Mouse (Mus musculus) forebrain, embryonic 11.5 days (tissue): ENCODE measurements around the gene Sorl1. TPM values are rescaled to one million over a fixed set of nuclear protein-coding genes. Genes with fewer than 3 reads are reported as not detected.

Experiments
- ATAC-seq: fragments of 200-750 bp; cut with Nextera tagmentation; replicated peaks from 2 replicates; pipeline ENCODE4 v1.8.0; 2017; ENCODE audit warnings: moderate TSS enrichment; ENCODE audit not compliant: low FRiP score
- DNase-seq: peaks from one replicate; pipeline ENCODE4 v3.0.0-alpha.2; 2017; ENCODE audit warnings: low spot score
- H3K27ac ChIP-seq: fragments of 300-500 bp; sonication (generic); 2 replicates; pipeline ENCODE4 v1.5.1; 2014; ENCODE audit warnings: low read depth, low read length
- H3K27me3 ChIP-seq: fragments of 300-500 bp; sonication (generic); 2 replicates; pipeline ENCODE4 v1.6.1; 2014; ENCODE audit warnings: mild to moderate bottlenecking, low read length, mixed read lengths; ENCODE audit not compliant: control insufficient read depth, insufficient read depth
- H3K36me3 ChIP-seq: fragments of 300-500 bp; sonication (generic); 2 replicates; pipeline ENCODE4 v1.6.1; 2014; ENCODE audit warnings: mild to moderate bottlenecking, low read length, moderate library complexity, mixed read lengths; ENCODE audit not compliant: control insufficient read depth, insufficient read depth
- H3K4me1 ChIP-seq: fragments of 300-500 bp; sonication (generic); replicated peaks from 2 replicates; pipeline ENCODE4 v1.6.1; 2014; ENCODE audit warnings: low read length, mixed read lengths; ENCODE audit not compliant: control insufficient read depth, insufficient read depth
- H3K4me2 ChIP-seq: fragments of 300-500 bp; sonication (generic); 2 replicates; pipeline ENCODE4 v1.6.1; 2014; ENCODE audit warnings: low read depth, mild to moderate bottlenecking, low read length, moderate library complexity, mixed read lengths; ENCODE audit not compliant: severe bottlenecking
- H3K4me3 ChIP-seq: fragments of 300-500 bp; sonication (generic); 2 replicates; pipeline ENCODE4 v1.5.1; 2014; ENCODE audit warnings: low read depth, low read length
- H3K9ac ChIP-seq: fragments of 300-500 bp; sonication (generic); 2 replicates; pipeline ENCODE4 v1.6.1; 2014; ENCODE audit warnings: low read length
- H3K9me3 ChIP-seq: fragments of 300-500 bp; sonication (generic); 2 replicates; pipeline ENCODE4 v1.6.1; 2016; ENCODE audit warnings: low read length, mixed read lengths; ENCODE audit not compliant: control insufficient read depth
- WGBS: fragments of 180-500 bp; shearing (Covaris S2); extraction: QIAGEN DNeasy Blood & Tissue Kit; methylation state at CpG from one replicate; pipeline ENCODE4 v1.1.7; 2014; 5-methylcytosine and 5-hydroxymethylcytosine counted together
- polyA plus RNA-seq: library from polyadenylated mRNA; unstranded; fragments of >200 nt; fragmentation: Nextera tagmentation; extraction: Ambion mirVana; gene quantifications from 2 replicates; pipeline ENCODE4 v1.2.1, GENCODE M21; 2014

The Sorl1 gene
- polyA plus RNA-seq, 1 experiment from 2014 or later, result 8.1 TPM

DNA sequence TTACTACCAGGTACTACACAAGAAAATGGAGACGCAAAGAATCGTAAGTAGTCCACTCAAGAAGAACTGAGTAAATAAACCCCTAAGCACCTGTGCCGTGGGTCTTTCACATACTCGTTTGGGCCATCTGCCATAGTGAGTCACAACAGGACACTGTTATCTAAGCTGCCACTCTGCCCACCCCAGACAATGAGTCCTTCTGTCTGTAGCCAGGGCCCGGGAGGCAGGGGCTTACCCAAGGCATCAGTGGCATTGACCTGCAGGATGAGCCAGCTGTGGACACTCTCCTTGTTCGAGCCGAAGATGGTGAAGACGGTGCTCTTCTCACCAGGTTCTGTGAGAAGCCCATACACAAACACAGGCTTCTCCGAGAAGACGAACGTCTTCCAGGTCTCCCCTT, 77.8 kb downstream of the Sorl1 start:
- no peak overlapping the region for H3K9ac ChIP-seq
- ATAC-seq (no peak), DNase-seq (no peak)
- no peak overlapping the region for H3K4me3 ChIP-seq
- WGBS, result 94% methylated on average over 11 of the region's 11 CpGs
- no peaks in the 10 kb centered on the region for H3K36me3 ChIP-seq
- no peaks in the 10 kb centered on the region; the same call in 1 of the 2 replicates for H3K4me1 ChIP-seq
- peaks cover 44% of the 10 kb centered on the region for H3K27me3 ChIP-seq
- no peak overlapping the region for H3K4me2 ChIP-seq
- H3K27ac ChIP-seq, result no peak overlapping the region
- H3K9me3 ChIP-seq, result peaks cover 7% of the 10 kb centered on the region; the same call in 1 of the 2 replicates

DNA sequence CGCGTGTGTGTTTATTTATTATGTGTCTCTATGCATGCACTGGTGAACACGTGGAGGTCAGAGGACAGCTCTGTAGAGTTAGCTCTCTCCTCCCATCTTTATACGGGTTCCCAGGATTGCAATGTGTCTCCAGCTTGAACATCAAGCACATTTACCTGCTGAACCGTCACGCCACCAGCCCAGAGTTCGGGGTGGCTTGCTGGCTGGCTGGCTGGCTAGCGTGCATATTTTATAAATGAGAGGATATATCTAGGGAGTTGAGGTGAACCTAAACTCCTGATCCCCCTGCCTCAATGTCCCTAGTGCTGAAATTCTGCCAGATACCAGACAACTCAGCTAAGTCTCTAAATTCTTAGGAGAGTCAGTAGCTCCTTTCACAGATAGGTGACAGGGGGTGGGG, 79.4 kb downstream of the Sorl1 start:
- ATAC-seq (no peak), DNase-seq (no peak)
- 90% methylated on average over 8 of the region's 8 CpGs for whole genome bisulfite sequencing
- Histone ChIP-seq H3K27me3 (peaks cover 32% of the 10 kb centered on the region), H3K4me2 (no peak overlapping the region), H3K9me3 (no peaks in the 10 kb centered on the region), H3K36me3 (no peaks in the 10 kb centered on the region), H3K4me1 (no peaks in the 10 kb centered on the region; the same call in 1 of the 2 replicates), H3K4me3 (no peak overlapping the region), H3K27ac (no peak overlapping the region), H3K9ac (no peak overlapping the region)

DNA sequence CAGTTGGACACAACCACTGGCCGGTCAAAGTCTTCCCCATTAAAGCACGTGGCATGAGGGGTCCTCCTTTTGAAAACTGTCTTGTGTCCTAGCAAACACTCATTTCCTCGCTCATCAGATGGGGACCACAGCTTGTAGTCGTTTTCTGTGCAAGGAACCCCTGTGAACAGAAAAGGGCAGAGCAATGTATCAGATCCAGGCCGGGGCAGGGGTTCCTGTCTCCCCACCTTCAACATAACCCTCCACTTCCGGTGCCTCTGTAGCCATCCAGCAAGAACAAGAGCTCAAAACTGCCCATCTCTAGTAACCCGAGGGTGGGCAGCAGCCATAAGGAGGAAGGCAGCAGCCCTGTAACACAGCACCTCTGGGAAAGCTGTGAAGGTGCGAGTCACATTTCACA, 80.2 kb downstream of the Sorl1 start:
- Histone ChIP-seq H3K27me3 (peaks cover 28% of the 10 kb centered on the region), H3K36me3 (no peaks in the 10 kb centered on the region), H3K27ac (no peak overlapping the region), H3K4me3 (no peak overlapping the region), H3K9ac (no peak overlapping the region), H3K9me3 (no peaks in the 10 kb centered on the region), H3K4me2 (no peak overlapping the region), H3K4me1 (no peaks in the 10 kb centered on the region; the same call in 1 of the 2 replicates)
- ATAC-seq, result no peak
- WGBS, result 92% methylated on average over 8 of the region's 8 CpGs
- no peak for DNase-seq

DNA sequence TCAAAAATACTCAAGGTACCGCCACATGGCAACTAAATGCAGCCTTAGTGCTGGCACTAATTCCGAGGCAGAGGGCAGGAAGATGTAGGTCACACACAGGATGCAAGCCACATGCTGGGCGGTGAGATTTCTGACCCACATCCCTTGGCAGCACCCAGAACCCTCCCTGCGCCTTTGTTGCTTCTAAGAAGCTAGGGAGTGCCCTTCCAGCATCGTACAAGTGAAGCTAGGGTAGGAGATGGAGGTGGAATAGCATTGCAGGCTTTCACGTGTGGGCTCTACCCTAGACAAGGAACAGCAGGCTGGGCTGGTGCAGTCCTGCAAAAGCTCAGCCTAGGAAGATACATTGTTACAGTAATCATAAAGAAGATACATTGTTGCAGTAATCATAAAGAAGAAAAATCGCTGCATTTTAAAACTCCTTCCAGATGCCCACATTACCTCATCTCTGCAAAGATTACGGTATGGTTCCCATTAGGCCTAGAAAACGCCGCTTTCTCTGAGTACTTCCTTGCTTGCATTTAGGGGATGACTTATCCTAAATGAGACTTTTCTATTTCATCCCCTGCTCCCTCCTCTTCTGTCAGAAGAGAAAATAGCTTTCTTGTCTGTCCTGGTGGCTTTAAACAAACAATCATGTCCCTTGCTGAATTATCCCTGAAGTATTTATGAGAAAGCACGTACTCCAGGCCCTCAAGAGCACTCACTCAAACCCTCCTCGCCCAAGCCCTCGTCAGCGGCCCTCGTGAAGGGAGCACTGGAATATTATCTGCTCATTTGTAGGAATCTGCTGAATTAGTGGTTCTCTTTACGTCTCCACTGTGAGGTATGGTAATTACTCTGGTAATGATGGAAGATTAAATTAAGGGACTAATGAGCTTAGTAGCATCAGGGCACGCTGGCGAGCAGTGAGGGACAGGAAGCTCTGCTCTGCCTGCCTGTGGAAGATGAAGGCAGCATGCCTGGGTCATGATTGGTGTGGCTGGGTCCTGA, 84.8 kb downstream of the Sorl1 start:
- no peaks in the 10 kb centered on the region for H3K36me3 ChIP-seq
- H3K9ac ChIP-seq, result no peak overlapping the region
- no peak for ATAC-seq
- 63% methylated on average over 18 of the region's 18 CpGs for WGBS
- H3K27ac ChIP-seq, result no peak overlapping the region
- no peaks in the 10 kb centered on the region; the same call in 1 of the 2 replicates for H3K4me1 ChIP-seq
- DNase-seq, result no peak
- no peak overlapping the region for H3K4me3 ChIP-seq
- peaks cover 6% of the 10 kb centered on the region for H3K27me3 ChIP-seq
- no peaks in the 10 kb centered on the region for H3K9me3 ChIP-seq
- H3K4me2 ChIP-seq, result no peak overlapping the region

DNA sequence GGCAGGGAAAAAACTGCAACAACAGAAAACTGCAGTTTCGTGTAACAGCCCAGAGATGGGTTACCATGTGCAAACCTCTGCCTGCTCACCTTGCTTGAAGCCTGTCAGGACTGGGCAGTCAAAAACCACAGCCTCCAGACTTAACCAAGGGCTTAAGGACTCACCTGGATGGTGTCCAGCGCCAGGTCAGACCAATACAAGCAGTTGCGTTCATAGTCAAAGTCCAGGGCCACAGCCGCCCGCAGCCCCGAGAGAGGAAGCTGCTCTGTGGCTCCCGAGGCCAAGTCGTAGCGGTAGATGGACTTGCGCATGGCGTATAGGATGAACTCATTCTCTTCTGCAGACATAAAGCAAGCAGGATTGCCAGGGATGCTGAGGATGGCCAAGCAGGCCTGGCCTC, 87.2 kb downstream of the Sorl1 start:
- H3K27me3 ChIP-seq, result no peaks in the 10 kb centered on the region; the same call in 1 of the 2 replicates
- ATAC-seq, result no peak
- no peaks in the 10 kb centered on the region for H3K36me3 ChIP-seq
- H3K27ac ChIP-seq, result no peak overlapping the region
- no peak overlapping the region for H3K4me3 ChIP-seq
- H3K4me1 ChIP-seq, result peaks cover 3% of the 10 kb centered on the region; the same call in 1 of the 2 replicates
- no peak overlapping the region for H3K9ac ChIP-seq
- 92% methylated on average over 11 of the region's 11 CpGs for WGBS
- no peak for DNase-seq
- H3K4me2 ChIP-seq, result no peak overlapping the region
- no peaks in the 10 kb centered on the region for H3K9me3 ChIP-seq

DNA sequence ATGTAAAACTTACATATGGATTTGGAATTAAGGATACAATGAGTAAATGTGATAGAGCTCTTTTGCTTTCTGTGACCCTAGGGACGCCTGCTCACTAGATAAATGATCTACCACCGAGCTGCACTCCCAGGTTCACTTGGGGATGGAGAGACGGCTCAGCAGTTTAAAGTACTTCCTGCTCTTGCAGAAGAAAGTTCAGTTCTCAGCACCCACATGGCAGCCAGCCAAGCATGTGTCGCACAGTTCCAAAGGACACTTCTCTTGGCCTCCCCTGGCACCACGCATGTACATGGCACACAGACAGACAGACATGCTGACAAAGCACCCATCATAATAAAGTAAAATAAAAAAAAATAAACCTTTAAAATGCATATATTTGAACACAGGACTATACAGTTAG, 88.1 kb downstream of the Sorl1 start:
- WGBS, result 85% methylated on average over 5 of the region's 5 CpGs
- Histone ChIP-seq H3K27me3 (no peaks in the 10 kb centered on the region; the same call in 1 of the 2 replicates), H3K9me3 (no peaks in the 10 kb centered on the region), H3K9ac (no peak overlapping the region), H3K36me3 (no peaks in the 10 kb centered on the region), H3K4me3 (no peak overlapping the region), H3K4me2 (no peak overlapping the region), H3K4me1 (peaks cover 3% of the 10 kb centered on the region; the same call in 1 of the 2 replicates), H3K27ac (no peak overlapping the region)
- DNase-seq, result no peak
- ATAC-seq, result no peak

DNA sequence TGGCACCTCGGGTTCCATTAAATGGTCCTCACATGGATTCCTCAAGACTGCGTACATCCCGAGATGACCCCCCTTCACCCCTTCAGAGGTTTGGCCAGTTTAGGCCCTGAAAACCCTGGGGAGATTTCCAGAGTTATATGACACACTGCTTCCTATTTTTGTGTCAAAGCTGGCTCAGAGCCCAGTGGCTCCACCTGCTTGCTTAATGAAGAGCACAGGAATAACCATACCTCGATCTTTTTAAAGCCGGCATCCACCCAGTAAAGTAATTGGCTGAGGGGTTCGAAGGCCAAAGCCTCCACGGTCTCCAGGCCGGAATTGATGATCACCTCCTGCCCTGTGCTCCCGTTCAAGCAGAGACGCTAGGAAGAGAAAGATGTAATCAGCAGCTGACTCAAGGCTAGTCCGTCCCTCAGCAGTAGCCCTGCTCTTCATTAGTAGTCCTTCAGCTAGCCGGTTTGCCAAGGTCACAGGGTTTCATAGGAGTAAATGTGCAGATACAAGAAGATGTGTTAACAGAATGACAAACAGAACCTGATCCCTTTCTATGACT, 88.8 kb downstream of the Sorl1 start:
- H3K27me3 ChIP-seq, result no peaks in the 10 kb centered on the region
- 85% methylated on average over 12 of the region's 12 CpGs for WGBS
- DNase-seq, result no peak

DNA sequence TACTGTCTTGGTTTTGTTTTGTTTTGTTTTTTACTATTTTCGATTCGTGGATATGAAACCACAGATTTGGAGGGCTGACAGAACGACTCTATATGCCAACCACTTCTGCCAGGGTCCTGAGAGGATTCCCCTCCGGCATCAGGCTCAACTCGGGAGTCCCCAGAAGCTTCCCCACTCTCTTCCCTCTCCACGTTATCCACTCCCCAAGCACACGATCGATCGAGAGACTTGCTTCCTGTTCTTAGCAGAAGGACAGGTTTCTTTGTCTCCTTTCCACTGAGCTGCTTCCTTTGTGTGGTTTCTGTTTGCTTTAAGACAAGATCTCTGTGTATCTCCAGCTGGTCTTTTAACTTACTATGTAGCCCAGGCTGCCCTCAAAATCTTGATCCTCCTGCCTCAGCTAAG, 90.0 kb downstream of the Sorl1 start:
- DNase-seq, result no peak
- no peak overlapping the region for H3K9ac ChIP-seq
- no peaks in the 10 kb centered on the region for H3K36me3 ChIP-seq
- no peak for ATAC-seq
- H3K4me2 ChIP-seq, result no peak overlapping the region
- 63% methylated on average over 9 of the region's 9 CpGs for WGBS
- H3K27me3 ChIP-seq, result no peaks in the 10 kb centered on the region
- no peaks in the 10 kb centered on the region for H3K9me3 ChIP-seq
- no peak overlapping the region for H3K4me3 ChIP-seq
- 0 out of 2 replicates have a peak, but pooled peaks cover 3% of the 10 kb centered on the region for H3K4me1 ChIP-seq
- H3K27ac ChIP-seq, result no peak overlapping the region

More for the DNA sequence above, 88.8 kb downstream of the Sorl1 start:
- Histone ChIP-seq H3K4me1 (peaks cover 3% of the 10 kb centered on the region; the same call in 1 of the 2 replicates), H3K27ac (no peak overlapping the region), H3K36me3 (no peaks in the 10 kb centered on the region), H3K9me3 (no peaks in the 10 kb centered on the region), H3K4me2 (no peak overlapping the region), H3K9ac (no peak overlapping the region), H3K4me3 (no peak overlapping the region)
- ATAC-seq, result no peak
